Mouse (Mus musculus): ENCODE measurements around the gene Melk. TPM values are rescaled to one million over a fixed set of nuclear protein-coding genes. Genes with fewer than 3 reads are reported as not detected.

The Melk gene
- 7.1 TPM for polyA plus RNA-seq (2014; fragmentation: Illumina TruSeq; extraction: RNeasy Lipid Tissue Mini Kit (QIAGEN cat#74804); ENCODE audit: low read depth, low replicate concordance)

GRCm38 (mm10) chr4:44300781-44301750 is at the start of gene Melk:
Gene Melk (plus strand): TSS chr4:44300876.

Other genes with a start within 250 kb of the Melk start
- 207 TPM for gene Gne, start 216.7 kb upstream of the Melk start, polyA plus RNA-seq (2014; fragmentation: Illumina TruSeq; extraction: RNeasy Lipid Tissue Mini Kit (QIAGEN cat#74804); ENCODE audit: low read depth, low replicate concordance)
- 85.0 TPM for gene Rnf38, start 67.1 kb upstream of the Melk start, polyA plus RNA-seq (2014; fragmentation: Illumina TruSeq; extraction: RNeasy Lipid Tissue Mini Kit (QIAGEN cat#74804); ENCODE audit: low read depth, low replicate concordance)